Mouse (Mus musculus): Measurements from ENCODE around the gene Gm12216. TPM values are rescaled to one million over a fixed set of nuclear protein-coding genes. Genes with fewer than 3 reads are reported as not detected.

The Gm12216 gene
- 0.99 and 1.6 TPM in 2 replicates for polyA plus RNA-seq (2012; rRNA removed)

DNA sequence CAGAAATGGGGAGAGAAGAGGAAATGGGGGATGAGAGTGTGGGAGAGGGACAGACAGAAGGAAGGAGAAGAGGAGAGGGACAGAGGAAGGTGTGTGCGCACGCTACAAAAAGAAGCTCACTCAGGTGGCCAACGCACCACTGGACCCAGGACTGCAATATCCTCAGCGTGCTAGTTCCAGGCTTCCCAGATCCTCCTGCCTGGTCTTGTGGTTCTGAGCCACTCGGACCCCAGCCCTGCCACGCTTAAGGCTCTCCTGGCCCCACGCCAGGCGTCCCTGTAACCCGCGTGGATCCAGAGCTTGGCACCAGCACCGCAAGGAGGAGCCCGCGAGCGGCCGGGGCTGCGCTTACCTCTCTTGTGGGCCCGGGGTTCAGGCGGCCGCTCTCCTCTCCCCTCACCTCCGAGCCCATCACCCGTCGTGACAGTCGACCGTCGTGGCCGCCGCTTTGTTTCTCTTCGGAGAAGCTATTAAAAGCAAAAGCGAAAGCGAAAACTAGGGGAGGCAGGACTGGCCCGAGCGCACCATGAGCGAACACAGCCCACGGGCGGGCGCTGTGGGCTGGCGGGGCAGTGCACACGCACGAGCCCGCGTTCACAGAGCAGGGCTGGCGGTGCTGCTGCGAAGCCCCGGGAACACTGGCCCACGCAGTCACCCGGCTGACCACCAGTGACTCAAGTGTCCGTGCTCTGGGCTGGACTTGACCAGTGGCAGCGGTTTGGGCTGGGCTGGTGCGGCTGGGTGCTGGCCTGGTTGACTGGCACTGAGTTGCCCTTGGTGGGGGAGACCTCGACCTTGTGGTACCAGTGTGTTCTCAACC, at the start of gene Gm12216:
Gene Gm12216, minus strand, starts transcription at position 496 of the 820 bp plus-strand sequence.

GRCm38 (mm10) chr11:53891505-53892451, 32.7 kb upstream of the Gm12216 start, which contains the start of gene Slc22a5:
Gene Slc22a5, minus strand, starts transcription at chr11:53891660.

DNA sequence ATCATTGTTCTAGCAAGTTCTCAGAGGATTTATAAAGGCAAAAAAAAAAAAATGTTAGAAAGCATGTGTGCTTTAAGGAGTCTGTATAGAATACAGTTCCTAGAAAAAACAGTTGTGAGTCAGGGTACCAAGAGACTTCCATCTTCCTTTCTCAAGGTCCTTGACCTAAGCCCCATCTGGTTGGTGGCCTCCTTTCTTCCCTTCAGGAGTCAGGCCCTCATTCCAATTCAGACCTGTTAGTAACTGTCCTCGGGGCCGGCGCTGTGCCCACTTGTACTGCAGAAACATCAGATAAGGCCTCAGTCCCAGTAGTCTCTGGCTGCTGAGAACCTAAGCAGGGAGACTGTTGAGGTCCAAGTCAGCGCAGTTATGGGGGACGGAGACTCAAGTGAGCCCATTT, 86.0 kb downstream of the Gm12216 start, which contains the start of gene Gm17334:
Gene Gm17334, minus strand, starts transcription at position 101 of the 400 bp plus-strand sequence.

DNA sequence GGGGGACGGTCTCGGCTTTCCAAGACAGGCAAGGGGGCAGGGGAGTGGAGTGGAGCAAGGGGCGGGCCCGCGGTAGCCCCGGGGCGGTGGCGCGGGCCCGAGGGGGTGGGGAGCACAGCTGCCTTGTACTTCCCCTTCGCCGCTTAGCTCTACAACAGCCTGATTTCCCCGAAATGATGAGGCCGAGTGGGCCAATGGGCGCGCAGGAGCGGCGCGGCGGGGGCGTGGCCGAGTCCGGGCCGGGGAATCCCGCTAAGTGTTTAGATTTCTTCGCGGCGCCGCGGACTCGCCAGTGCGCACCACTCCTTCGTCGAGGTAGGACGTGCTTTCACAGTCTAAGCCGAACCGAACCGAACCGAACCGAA, 89.3 kb downstream of the Gm12216 start, which contains the start of gene Irf1:
Gene Irf1, plus strand, starts transcription at position 255 of the 365 bp plus-strand sequence.

Other genes starting within 250 kb of the Gm12216 start
- gene Il4, start 240.6 kb downstream of the Gm12216 start, polyA plus RNA-seq (2012; rRNA removed), result not detected in 2 replicates
- gene Il13, start 224.6 kb downstream of the Gm12216 start, polyA plus RNA-seq (2012; rRNA removed), result 0.74 and 0.84 TPM in 2 replicates
- gene Rad50, start 151.9 kb downstream of the Gm12216 start, polyA plus RNA-seq (2012; rRNA removed), result 1.4 and 1.5 TPM in 2 replicates
- 0.04 and 0.17 TPM in 2 replicates for gene Il5, start 138.5 kb downstream of the Gm12216 start, polyA plus RNA-seq (2012; rRNA removed)
- gene Irf1, start 89.2 kb downstream of the Gm12216 start, polyA plus RNA-seq (2012; rRNA removed), result 15.6 and 27.3 TPM in 2 replicates
- 0.34 and 0.63 TPM in 2 replicates for gene Gm17334, start 86.1 kb downstream of the Gm12216 start, polyA plus RNA-seq (2012; rRNA removed)
- gene Slc22a5, start 32.4 kb upstream of the Gm12216 start, polyA plus RNA-seq (2012; rRNA removed), result 6.6 and 9.9 TPM in 2 replicates
- gene Slc22a21, start 121.1 kb upstream of the Gm12216 start, polyA plus RNA-seq (2012; rRNA removed), result 1.6 and 2.1 TPM in 2 replicates
- gene Slc22a4, start 168.8 kb upstream of the Gm12216 start, polyA plus RNA-seq (2012; rRNA removed), result 0.75 and 0.76 TPM in 2 replicates
- 83.1 and 179 TPM in 2 replicates for gene Pdlim4, start 209.8 kb upstream of the Gm12216 start, polyA plus RNA-seq (2012; rRNA removed)
- 8.0 and 8.7 TPM in 2 replicates for gene P4ha2, start 240.8 kb upstream of the Gm12216 start, polyA plus RNA-seq (2012; rRNA removed)